Mouse (Mus musculus): ENCODE measurements around the gene Jade1. TPM values are rescaled to one million over a fixed set of nuclear protein-coding genes. Genes with fewer than 3 reads are reported as not detected.

The Jade1 gene
- total RNA-seq (2022), result 10 to 100 TPM; 32.3 to 41.8 (median 37.1) TPM

GRCm38 (mm10) chr3:41555491-41556381, at the start of gene Jade1:
Gene Jade1, plus strand, starts transcription at chr3:41555731.
- DNase-seq (ENCODE audit: low spot score in 2 of 2), result no peak

GRCm38 (mm10) chr3:41509441-41509840, 46.1 kb upstream of the Jade1 start:
- DNase-seq (ENCODE audit: low spot score in 2 of 2), result no peak

GRCm38 (mm10) chr3:41510191-41510590, 45.3 kb upstream of the Jade1 start:
- no peak for DNase-seq (ENCODE audit: low spot score in 2 of 2)

- no peak for DNase-seq (ENCODE audit: low spot score in 2 of 2)
These were observed 44.8 kb upstream of the Jade1 start for GRCm38 (mm10) chr3:41510750-41511149.

- DNase-seq (ENCODE audit: low spot score in 2 of 2), result no peak
These were observed 41.5 kb upstream of the Jade1 start for GRCm38 (mm10) chr3:41514003-41514402.

GRCm38 (mm10) chr3:41514683-41515305, 40.7 kb upstream of the Jade1 start:
- no peak for DNase-seq (ENCODE audit: low spot score in 2 of 2)

- DNase-seq (ENCODE audit: low spot score in 2 of 2), result no peak
These were observed 38.5 kb upstream of the Jade1 start for GRCm38 (mm10) chr3:41516961-41517518.

- DNase-seq (ENCODE audit: low spot score in 2 of 2), result no peak
These were observed 34.6 kb upstream of the Jade1 start for GRCm38 (mm10) chr3:41520925-41521324.

GRCm38 (mm10) chr3:41521733-41522132, 33.8 kb upstream of the Jade1 start:
- DNase-seq (ENCODE audit: low spot score in 2 of 2), result no peak

- DNase-seq (ENCODE audit: low spot score in 2 of 2), result no peak
These were observed 33.1 kb upstream of the Jade1 start for GRCm38 (mm10) chr3:41522226-41523005.

- DNase-seq (ENCODE audit: low spot score in 2 of 2), result no peak
These were observed 32.5 kb upstream of the Jade1 start for GRCm38 (mm10) chr3:41523006-41523375.

GRCm38 (mm10) chr3:41523460-41523859, 32.1 kb upstream of the Jade1 start:
- DNase-seq (ENCODE audit: low spot score in 2 of 2), result no peak

GRCm38 (mm10) chr3:41528291-41528969, 27.1 kb upstream of the Jade1 start:
- DNase-seq (ENCODE audit: low spot score in 2 of 2), result no peak

- no peak for DNase-seq (ENCODE audit: low spot score in 2 of 2)
These were observed 25.4 kb upstream of the Jade1 start for GRCm38 (mm10) chr3:41530156-41530555.

- no peak for DNase-seq (ENCODE audit: low spot score in 2 of 2)
These were observed 24.0 kb upstream of the Jade1 start for GRCm38 (mm10) chr3:41531541-41531940.

GRCm38 (mm10) chr3:41532109-41532508, 23.4 kb upstream of the Jade1 start:
- DNase-seq (ENCODE audit: low spot score in 2 of 2), result no peak

GRCm38 (mm10) chr3:41533660-41534059, 21.9 kb upstream of the Jade1 start:
- no peak for DNase-seq (ENCODE audit: low spot score in 2 of 2)

GRCm38 (mm10) chr3:41537957-41538356, 17.6 kb upstream of the Jade1 start:
- no peak for DNase-seq (ENCODE audit: low spot score in 2 of 2)

GRCm38 (mm10) chr3:41541313-41541712, 14.2 kb upstream of the Jade1 start:
- no peak for DNase-seq (ENCODE audit: low spot score in 2 of 2)

GRCm38 (mm10) chr3:41544451-41544850, 11.1 kb upstream of the Jade1 start:
- no peak for DNase-seq (ENCODE audit: low spot score in 2 of 2)

GRCm38 (mm10) chr3:41547289-41547688, 8.2 kb upstream of the Jade1 start:
- no peak for DNase-seq (ENCODE audit: low spot score in 2 of 2)

All from layer of hippocampus, adult 8-10 months (tissue).